Mouse (Mus musculus) adrenal gland, postnatal 10 days (tissue): ENCODE data around the gene Sh3pxd2a. TPM values are rescaled to one million over a fixed set of nuclear protein-coding genes. Genes with fewer than 3 reads are reported as not detected.
A peak's percentile ranks its signal among the peaks of the same experiment; 100 is the strongest.

Experiments
- DNase-seq: peaks from one replicate; pipeline ENCODE4 v3.0.0; 2021; ENCODE audit warnings: mixed read lengths
- total RNA-seq, 2 experiments: library from RNA; stranded (reverse); gene quantifications; 2 replicates each; pipeline ENCODE4 v1.2.3; 2021

Gene Sh3pxd2a
- total RNA-seq, 2 experiments from 2014 or later: 138 to 164 TPM

- no peak for DNase-seq
Measured at GRCm38 (mm10) chr19:47491853-47492252, 27.7 kb upstream of the Sh3pxd2a start.

GRCm38 (mm10) chr19:47489233-47489632 lies 25.0 kb upstream of the Sh3pxd2a start:
- DNase-seq: no peak

GRCm38 (mm10) chr19:47488250-47488649 lies 24.0 kb upstream of the Sh3pxd2a start:
- DNase-seq: peak; percentile 65

- DNase-seq: no peak
Measured at GRCm38 (mm10) chr19:47487572-47487971, 23.4 kb upstream of the Sh3pxd2a start.

GRCm38 (mm10) chr19:47485997-47486566 lies 21.9 kb upstream of the Sh3pxd2a start:
- no peak for DNase-seq

GRCm38 (mm10) chr19:47484110-47484509 lies 19.9 kb upstream of the Sh3pxd2a start:
- DNase-seq: no peak

- no peak for DNase-seq
Measured at GRCm38 (mm10) chr19:47483346-47483745, 19.1 kb upstream of the Sh3pxd2a start.

- DNase-seq: no peak
Measured at GRCm38 (mm10) chr19:47473453-47473852, 9.3 kb upstream of the Sh3pxd2a start.

- peak; percentile 68 for DNase-seq
Measured at GRCm38 (mm10) chr19:47472881-47473400, 8.7 kb upstream of the Sh3pxd2a start.

GRCm38 (mm10) chr19:47471808-47472207 lies 7.6 kb upstream of the Sh3pxd2a start:
- DNase-seq: no peak

- no peak for DNase-seq
Measured at GRCm38 (mm10) chr19:47468750-47469149, 4.5 kb upstream of the Sh3pxd2a start.

- no peak for DNase-seq
Measured at GRCm38 (mm10) chr19:47466775-47467174, 2.6 kb upstream of the Sh3pxd2a start.

GRCm38 (mm10) chr19:47465467-47465866 lies 1.3 kb upstream of the Sh3pxd2a start:
- no peak for DNase-seq

- DNase-seq: peak; percentile 91
Measured at GRCm38 (mm10) chr19:47463636-47464303, 431 bp downstream of the Sh3pxd2a start.

GRCm38 (mm10) chr19:47463206-47463605 lies 995 bp downstream of the Sh3pxd2a start:
- DNase-seq: no peak

- no peak for DNase-seq
Measured at GRCm38 (mm10) chr19:47462725-47463124, 1.5 kb downstream of the Sh3pxd2a start.

GRCm38 (mm10) chr19:47461838-47462237 lies 2.4 kb downstream of the Sh3pxd2a start:
- no peak for DNase-seq

- no peak for DNase-seq
Measured at GRCm38 (mm10) chr19:47461386-47461785, 2.8 kb downstream of the Sh3pxd2a start.

GRCm38 (mm10) chr19:47460120-47460960 lies 3.9 kb downstream of the Sh3pxd2a start:
- no peak for DNase-seq

- DNase-seq: no peak
Measured at GRCm38 (mm10) chr19:47459214-47459613, 5.0 kb downstream of the Sh3pxd2a start.

- DNase-seq: no peak
Measured at GRCm38 (mm10) chr19:47458504-47459161, 5.6 kb downstream of the Sh3pxd2a start.
